Mouse (Mus musculus) ES-Bruce4 (cell line): ENCODE data around the gene Sfxn5.

Experiments used
- CTCF ChIP-seq: IDR thresholded peaks from one replicate; pipeline ENCODE4 v1.8.1; 2011; ENCODE audit warnings: low read depth, low read length
- POLR2A ChIP-seq: IDR thresholded peaks from one replicate; pipeline ENCODE4 v1.8.1; 2011; ENCODE audit warnings: low read length; ENCODE audit not compliant: insufficient read depth

- TF ChIP-seq POLR2A, result no peak
- TF ChIP-seq CTCF, result no peak
Observed at GRCm38 (mm10) chr6:85366387-85366786, 33.2 kb upstream of the Sfxn5 start.
